Mouse (Mus musculus) stomach, adult 2 months (tissue): ENCODE data around the gene Gm49339. TPM values are rescaled to one million over a fixed set of nuclear protein-coding genes. Genes with fewer than 3 reads are reported as not detected.

Source experiments
- polyA plus RNA-seq: library from polyadenylated mRNA; depleted of rRNA; stranded (reverse); fragments of >200 nt; gene quantifications from 2 replicates; pipeline ENCODE4 v1.2.3, GENCODE M21; 2012; rRNA removed

Gm49339 gene
- 0.42 and 0.62 TPM in 2 replicates for polyA plus RNA-seq

DNA sequence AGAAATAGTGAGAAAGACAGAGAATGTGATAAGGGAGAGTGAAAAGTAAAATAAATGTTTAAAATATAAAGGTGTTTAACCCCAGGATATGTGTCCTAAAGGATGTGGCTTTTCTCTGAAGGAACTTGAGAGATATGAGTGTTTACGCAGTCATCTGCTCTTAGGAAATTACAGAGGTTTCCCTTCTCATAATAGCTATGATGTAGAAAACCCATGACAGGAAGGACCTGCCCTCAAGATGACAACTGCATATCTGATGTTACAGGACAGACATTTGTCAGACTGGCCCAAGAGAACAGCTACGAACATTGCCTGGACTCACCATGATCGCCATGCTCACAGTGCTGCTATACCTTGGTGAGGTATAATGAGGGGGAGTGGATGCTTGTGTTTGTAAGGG lies at the start of gene Gm49339, which contains the start of gene Lilr4b:
Gene Gm49339, plus strand, starts transcription at position 216 of the 400 bp plus-strand sequence.
Gene Lilr4b, plus strand, starts transcription at position 236 of the 400 bp plus-strand sequence.

DNA sequence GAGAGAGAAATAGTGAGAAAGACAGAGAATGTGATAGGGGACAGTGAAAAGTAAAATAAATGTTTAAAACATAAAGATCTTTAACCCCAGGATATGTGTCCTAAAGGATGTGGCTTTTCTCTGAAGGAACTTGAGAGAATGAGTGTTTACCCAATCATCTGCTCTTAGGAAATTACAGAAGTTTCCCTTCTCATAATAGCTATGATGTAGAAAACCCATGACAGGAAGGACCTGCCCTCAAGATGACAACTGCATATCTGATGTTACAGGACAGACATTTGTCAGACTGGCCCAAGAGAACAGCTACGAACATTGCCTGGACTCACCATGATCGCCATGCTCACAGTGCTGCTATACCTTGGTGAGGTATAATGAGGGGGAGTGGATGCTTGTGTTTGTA lies 10.3 kb downstream of the Gm49339 start, which contains the start of gene Lilrb4a:
Gene Lilrb4a, plus strand, starts transcription at position 266 of the 400 bp plus-strand sequence.

Other genes with a start within 250 kb of the Gm49339 start
- 0.35 and 0.56 TPM in 2 replicates for gene Lilr4b, start within 50 bp of the Gm49339 start, polyA plus RNA-seq
- 0.26 and 0.35 TPM in 2 replicates for gene Lilrb4a, start 10.3 kb downstream of the Gm49339 start, polyA plus RNA-seq
- gene Fam162b, start 109.9 kb downstream of the Gm49339 start, polyA plus RNA-seq = 1.4 and 2.5 TPM in 2 replicates
- gene Gprc6a, start 150.8 kb downstream of the Gm49339 start, polyA plus RNA-seq = not detected in 2 replicates
- gene Rfx6, start 197.1 kb downstream of the Gm49339 start, polyA plus RNA-seq = 0.12 and 0.84 TPM in 2 replicates